Mouse (Mus musculus) heart, adult 2 months (tissue): ENCODE measurements around the gene Defb29. TPM values are rescaled to one million over a fixed set of nuclear protein-coding genes. Genes with fewer than 3 reads are reported as not detected.

ENCODE experiments used
- DNase-seq, 2 experiments: peaks; one replicate each; pipeline ENCODE4 v3.0.0; 2021
- H3K27ac ChIP-seq: fragments of 200-600 bp; 2 replicates; pipeline ENCODE4 v1.8.1; 2022
- H3K27me3 ChIP-seq: fragments of 200-500 bp; 2 replicates; pipeline ENCODE4 v1.6.1; 2012; ENCODE audit warnings: mild to moderate bottlenecking, low read length, inconsistent platforms, mixed read lengths; ENCODE audit not compliant: control insufficient read depth, insufficient read depth
- H3K36me3 ChIP-seq: fragments of 200-500 bp; 2 replicates; pipeline ENCODE4 v1.6.1; 2012; ENCODE audit warnings: low read length, inconsistent platforms; ENCODE audit not compliant: control insufficient read depth, insufficient read depth
- H3K4me1 ChIP-seq: fragments of 200-500 bp; 2 replicates; pipeline ENCODE4 v1.6.1; 2011; ENCODE audit warnings: low read length; ENCODE audit not compliant: control insufficient read depth, insufficient read depth
- H3K4me3 ChIP-seq: fragments of 200-600 bp; 2 replicates; pipeline ENCODE4 v1.8.1; 2022
- H3K79me2 ChIP-seq: fragments of 200-500 bp; replicated peaks from 2 replicates; pipeline ENCODE4 v1.6.1; 2012; ENCODE audit warnings: mild to moderate bottlenecking, inconsistent platforms, low read length, moderate library complexity, mixed read lengths; ENCODE audit not compliant: control insufficient read depth, insufficient read depth
- H3K9ac ChIP-seq: fragments of 200-500 bp; 2 replicates; pipeline ENCODE4 v1.6.1; 2012; ENCODE audit warnings: low read depth, mild to moderate bottlenecking, control low read depth, inconsistent platforms, low read length, mixed read lengths
- CTCF ChIP-seq: fragments of 200-600 bp; IDR thresholded peaks from 2 replicates; pipeline ENCODE4 v1.8.1; 2022; ENCODE audit warnings: antibody characterized with exemption, mild to moderate bottlenecking, moderate library complexity
- EP300 ChIP-seq: fragments of 200-500 bp; IDR thresholded peaks from 2 replicates; pipeline ENCODE4 v1.6.1; 2011; ENCODE audit warnings: low read depth, low read length, control low read depth; ENCODE audit not compliant: insufficient read depth
- POLR2A ChIP-seq: fragments of 200-500 bp; IDR thresholded peaks from 2 replicates; pipeline ENCODE4 v1.6.1; 2011; ENCODE audit warnings: mild to moderate bottlenecking, low read depth, low read length, control low read depth; ENCODE audit not compliant: insufficient read depth
- WGBS: fragments of 180-500 bp; shearing (Covaris S2); methylation state at CpG from one replicate; pipeline ENCODE4 v1.1.7; 2018; 5-methylcytosine and 5-hydroxymethylcytosine counted together
- intact Hi-C: fragments of 180-260 bp; cut with DNase I; formaldehyde crosslinking; loops from one replicate; pipeline ENCODE4 v1.15.1; 2025
- polyA plus RNA-seq: library from polyadenylated mRNA; depleted of rRNA; stranded (reverse); fragments of >200 nt; gene quantifications from 2 replicates; pipeline ENCODE4 v1.2.3, GENCODE M21; 2012
- total RNA-seq, 2 experiments: library from RNA; stranded (reverse); gene quantifications; 2 replicates each; pipeline ENCODE4 v1.2.3; 2021

The Defb29 gene
- total and polyA plus RNA-seq, 3 experiments = not detected

GRCm38 (mm10) chr2:152553774-152554423, 14.0 kb upstream of the Defb29 start:
- DNase-seq = peak; percentile 20 to 65
- WGBS = 11% methylated on average over 16 of the region's 16 CpGs
- Histone ChIP-seq H3K27me3 (no peaks in the 10 kb centered on the region), H3K4me1 (no peaks in the 10 kb centered on the region), H3K36me3 (no peaks in the 10 kb centered on the region), H3K9ac (no peak overlapping the region), H3K79me2 (no peaks in the 10 kb centered on the region), H3K4me3 (no peak overlapping the region), H3K27ac (no peak overlapping the region)
- intact Hi-C loops = loop anchor here (1.0 kb wide), 1 partner anchor 50 kb away; the partner anchor contains the start of gene Defb36
- TF ChIP-seq EP300 (no peak), CTCF (peak; percentile 91)

GRCm38 (mm10) chr2:152548124-152548523, 8.2 kb upstream of the Defb29 start:
- Histone ChIP-seq H3K27me3 (no peaks in the 10 kb centered on the region), H3K27ac (no peak overlapping the region), H3K4me1 (no peaks in the 10 kb centered on the region), H3K79me2 (no peaks in the 10 kb centered on the region), H3K4me3 (no peak overlapping the region), H3K9ac (no peak overlapping the region), H3K36me3 (no peaks in the 10 kb centered on the region)
- WGBS = 68% methylated on average over 5 of the region's 5 CpGs
- intact Hi-C loops = no loop called here
- no peak for DNase-seq
- TF ChIP-seq POLR2A (no peak), CTCF (no peak), EP300 (no peak)

GRCm38 (mm10) chr2:152544691-152545090, 4.8 kb upstream of the Defb29 start:
- TF ChIP-seq CTCF (peak; percentile 49), EP300 (no peak)
- Histone ChIP-seq H3K4me3 (no peak overlapping the region), H3K27ac (no peak overlapping the region), H3K9ac (no peak overlapping the region), H3K79me2 (no peaks in the 10 kb centered on the region), H3K4me1 (no peaks in the 10 kb centered on the region), H3K36me3 (no peaks in the 10 kb centered on the region), H3K27me3 (no peaks in the 10 kb centered on the region)
- 27% methylated on average over 4 of the region's 4 CpGs for WGBS
- intact Hi-C loops = loop anchor here (5.0 kb wide), 1 partner anchor 92 kb away; no protein-coding TSS in a partner anchor
- DNase-seq = no peak

GRCm38 (mm10) chr2:152543478-152543877, 3.6 kb upstream of the Defb29 start:
- H3K79me2 ChIP-seq = no peaks in the 10 kb centered on the region
- intact Hi-C loops = loop anchor here (5.0 kb wide), 1 partner anchor 91 kb away; no protein-coding TSS in a partner anchor
- 42% methylated on average over 4 of the region's 4 CpGs for WGBS
- no peaks in the 10 kb centered on the region for H3K4me1 ChIP-seq
- no peak overlapping the region for H3K4me3 ChIP-seq
- H3K36me3 ChIP-seq = no peaks in the 10 kb centered on the region
- no peaks in the 10 kb centered on the region for H3K27me3 ChIP-seq
- H3K9ac ChIP-seq = no peak overlapping the region
- H3K27ac ChIP-seq = no peak overlapping the region
- TF ChIP-seq POLR2A (no peak), CTCF (no peak), EP300 (no peak)
- no peak for DNase-seq

- no peaks in the 10 kb centered on the region for H3K79me2 ChIP-seq
- H3K4me1 ChIP-seq = no peaks in the 10 kb centered on the region
- TF ChIP-seq CTCF = peak; percentile 24
- TF ChIP-seq EP300 = no peak
- TF ChIP-seq POLR2A = no peak
- 66% methylated on average over 2 of the region's 2 CpGs for WGBS
- no peak overlapping the region for H3K4me3 ChIP-seq
- H3K9ac ChIP-seq = no peak overlapping the region
- intact Hi-C loops = loop anchor here (5.0 kb wide), 1 partner anchor 91 kb away; no protein-coding TSS in a partner anchor
- H3K36me3 ChIP-seq = no peaks in the 10 kb centered on the region
- no peaks in the 10 kb centered on the region for H3K27me3 ChIP-seq
- DNase-seq = no peak
- no peak overlapping the region for H3K27ac ChIP-seq
Observed at GRCm38 (mm10) chr2:152542897-152543296, 3.0 kb upstream of the Defb29 start.

GRCm38 (mm10) chr2:152541979-152542378, 2.1 kb upstream of the Defb29 start:
- WGBS = 86% methylated on average over 9 of the region's 9 CpGs
- intact Hi-C loops = loop anchor here (5.0 kb wide), 1 partner anchor 90 kb away; no protein-coding TSS in a partner anchor
- no peak for TF ChIP-seq POLR2A
- no peak for TF ChIP-seq CTCF
- no peak for TF ChIP-seq EP300

More at GRCm38 (mm10) chr2:152541979-152542378, 2.1 kb upstream of the Defb29 start:
- no peak for DNase-seq
- Histone ChIP-seq H3K36me3 (no peaks in the 10 kb centered on the region), H3K4me1 (no peaks in the 10 kb centered on the region), H3K4me3 (no peak overlapping the region), H3K27me3 (no peaks in the 10 kb centered on the region), H3K27ac (no peak overlapping the region), H3K9ac (no peak overlapping the region), H3K79me2 (no peaks in the 10 kb centered on the region)
